Mouse (Mus musculus): ENCODE measurements around the gene Pdgfra. TPM values are rescaled to one million over a fixed set of nuclear protein-coding genes. Genes with fewer than 3 reads are reported as not detected.
A peak's percentile ranks its signal among the peaks of the same experiment; 100 is the strongest.

Pdgfra gene
- polyA plus RNA-seq (2015; fragmentation: Nextera tagmentation; extraction: Ambion mirVana) = 64.9 and 65.0 TPM in 2 replicates

DNA sequence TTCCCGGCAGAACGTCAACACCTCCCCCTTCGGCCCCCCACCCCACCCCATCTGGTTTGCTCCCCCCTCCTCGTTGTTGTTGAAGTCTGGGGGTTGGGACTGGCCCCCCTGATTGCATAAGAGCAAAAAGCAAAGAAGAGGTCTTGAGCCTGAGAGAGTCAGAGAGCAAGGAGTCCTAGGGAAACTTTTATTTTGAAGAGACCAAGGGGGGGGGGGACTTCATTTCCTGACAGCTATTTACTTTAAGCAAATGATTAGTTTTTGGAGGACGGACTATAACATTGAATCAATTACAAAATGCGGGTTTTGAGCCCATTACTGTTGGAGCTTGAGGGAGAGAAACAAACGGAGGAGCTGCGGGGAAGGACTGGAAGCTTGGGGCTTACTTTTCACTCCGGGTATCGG, at the start of gene Pdgfra:
Gene Pdgfra, plus strand, starts transcription at position 272 of the 405 bp plus-strand sequence.
- Histone ChIP-seq H3K27ac (replicated peaks) (peak within 1 kb of the TSS; percentile 98), H3K27me3 (peaks cover 38% of the 10 kb centered on the region), H3K4me3 (replicated peaks) (peak within 1 kb of the TSS; percentile 66), H3K9ac (peak within 1 kb of the TSS; percentile 82), H3K4me2 (replicated peaks) (peak within 1 kb of the TSS; percentile 52), H3K4me1 (peaks cover 40% of the 10 kb centered on the region), H3K36me3 (no peaks in the 10 kb centered on the region), H3K9me3 (replicated peaks) (no peaks in the 10 kb centered on the region)
- 0 out of 2 replicates have a peak, but pooled peaks have one; percentile 30 for ATAC-seq (ENCODE audit: insufficient number of reproducible peaks, low FRiP score, low TSS enrichment, low read depth)
- WGBS = under 1% methylated on average over 10 of the region's 10 CpGs

DNA sequence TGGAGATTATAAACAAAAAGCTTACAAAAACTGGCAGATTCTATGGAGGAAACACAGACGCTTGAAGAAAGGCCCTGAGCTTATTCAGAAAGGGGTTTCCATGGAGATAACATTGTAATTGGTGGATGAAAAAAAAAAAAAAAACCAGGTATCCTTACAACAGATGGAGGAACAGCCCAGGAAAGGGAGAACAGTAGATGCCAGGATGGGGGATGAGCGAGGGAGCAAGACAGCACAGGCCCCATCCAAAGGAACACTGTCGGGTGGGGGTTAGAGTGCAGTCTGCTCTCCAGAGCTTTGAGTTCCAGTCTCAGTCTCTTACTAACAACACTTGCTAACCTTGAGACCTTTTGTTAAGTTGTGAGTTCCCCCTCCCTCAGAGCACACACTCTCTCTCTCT, 45.6 kb upstream of the Pdgfra start:
- H3K27me3 ChIP-seq = no peaks in the 10 kb centered on the region
- H3K9me3 ChIP-seq (replicated peaks) = no peaks in the 10 kb centered on the region
- H3K4me1 ChIP-seq = no peaks in the 10 kb centered on the region
- ATAC-seq (ENCODE audit: insufficient number of reproducible peaks, low FRiP score, low TSS enrichment, low read depth) = no peak
- H3K27ac ChIP-seq (replicated peaks) = no peak overlapping the region
- 70% methylated on average over 3 of the region's 3 CpGs for WGBS
- no peaks in the 10 kb centered on the region for H3K36me3 ChIP-seq
- no peak overlapping the region for H3K4me2 ChIP-seq (replicated peaks)
- no peak overlapping the region for H3K4me3 ChIP-seq (replicated peaks)
- no peak overlapping the region for H3K9ac ChIP-seq

DNA sequence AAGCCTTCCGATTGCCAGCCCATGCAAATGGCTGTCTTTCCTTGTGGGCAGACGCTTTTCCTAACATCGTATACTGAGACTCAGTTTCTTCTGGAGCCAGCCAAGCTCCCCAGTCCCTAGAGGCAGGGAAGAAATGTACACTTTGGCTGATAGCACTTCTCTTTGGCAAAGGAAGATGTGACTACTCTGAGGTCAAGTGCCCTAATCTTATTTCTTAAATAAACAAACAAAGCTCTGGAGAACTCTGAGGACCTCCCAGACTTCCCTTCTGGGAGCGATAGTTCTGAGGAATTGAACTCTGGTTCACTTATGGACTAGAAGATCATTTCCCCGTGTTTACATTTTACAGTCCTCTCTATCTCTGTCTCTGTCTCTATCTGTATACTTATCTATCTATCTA, 42.7 kb upstream of the Pdgfra start:
- WGBS = 35% methylated on average over 5 of the region's 5 CpGs
- Histone ChIP-seq H3K4me3 (replicated peaks) (no peak overlapping the region), H3K9ac (no peak overlapping the region), H3K27ac (replicated peaks) (no peak overlapping the region), H3K4me1 (no peaks in the 10 kb centered on the region), H3K4me2 (replicated peaks) (no peak overlapping the region), H3K9me3 (replicated peaks) (no peaks in the 10 kb centered on the region), H3K36me3 (no peaks in the 10 kb centered on the region), H3K27me3 (no peaks in the 10 kb centered on the region)
- no peak for ATAC-seq (ENCODE audit: insufficient number of reproducible peaks, low FRiP score, low TSS enrichment, low read depth)

DNA sequence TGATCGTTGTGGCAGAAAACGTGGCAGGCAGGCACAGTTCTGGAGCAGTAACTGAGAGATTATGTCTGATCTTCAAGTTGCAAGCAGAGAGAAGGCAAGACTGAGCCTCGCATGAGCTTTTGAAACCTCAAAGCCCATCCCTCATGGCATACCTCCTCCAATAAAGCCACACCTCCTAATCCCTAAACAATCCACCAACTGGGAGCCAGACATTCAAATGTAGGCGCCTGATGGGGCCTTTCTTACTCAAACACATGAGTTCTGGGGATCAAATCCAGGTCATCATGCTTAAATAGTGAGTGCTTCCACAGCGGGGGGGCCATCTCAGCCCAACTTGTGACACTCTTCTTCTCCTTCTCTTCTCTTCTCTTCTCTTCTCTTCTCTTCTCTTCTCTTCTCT, 40.3 kb upstream of the Pdgfra start:
- Histone ChIP-seq H3K9ac (no peak overlapping the region), H3K4me3 (replicated peaks) (no peak overlapping the region), H3K4me2 (replicated peaks) (no peak overlapping the region), H3K4me1 (no peaks in the 10 kb centered on the region), H3K27ac (replicated peaks) (no peak overlapping the region), H3K36me3 (no peaks in the 10 kb centered on the region), H3K9me3 (replicated peaks) (no peaks in the 10 kb centered on the region), H3K27me3 (no peaks in the 10 kb centered on the region)
- WGBS = 64% methylated on average over 5 of the region's 5 CpGs
- ATAC-seq (ENCODE audit: insufficient number of reproducible peaks, low FRiP score, low TSS enrichment, low read depth) = no peak

DNA sequence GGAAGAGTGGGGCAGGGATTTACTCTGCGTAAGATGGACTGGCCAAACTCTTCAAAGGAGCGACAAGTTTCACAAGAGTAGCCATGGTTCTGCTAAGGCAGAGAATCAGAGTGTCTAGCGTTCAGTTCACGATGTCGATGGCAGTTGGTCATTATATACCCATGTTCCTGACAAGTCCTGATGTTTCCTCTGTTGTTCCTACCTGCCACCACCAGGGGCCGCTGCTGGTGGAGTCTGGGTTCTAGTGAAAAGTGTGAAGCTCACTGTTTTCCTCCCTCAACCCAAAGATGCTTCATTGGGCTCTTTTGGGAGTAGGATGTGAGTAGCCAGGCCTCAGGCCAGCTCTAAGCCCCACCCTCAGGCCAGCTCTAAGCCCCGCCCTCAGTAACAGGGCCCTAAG, 33.3 kb upstream of the Pdgfra start:
- Histone ChIP-seq H3K4me2 (replicated peaks) (no peak overlapping the region), H3K36me3 (no peaks in the 10 kb centered on the region), H3K9me3 (replicated peaks) (no peaks in the 10 kb centered on the region), H3K27me3 (no peaks in the 10 kb centered on the region), H3K4me3 (replicated peaks) (no peak overlapping the region), H3K9ac (no peak overlapping the region), H3K4me1 (peaks cover 4% of the 10 kb centered on the region; the same call in 1 of the 2 replicates), H3K27ac (replicated peaks) (no peak overlapping the region)
- ATAC-seq (ENCODE audit: insufficient number of reproducible peaks, low FRiP score, low TSS enrichment, low read depth) = no peak
- 65% methylated on average over 7 of the region's 7 CpGs for WGBS

DNA sequence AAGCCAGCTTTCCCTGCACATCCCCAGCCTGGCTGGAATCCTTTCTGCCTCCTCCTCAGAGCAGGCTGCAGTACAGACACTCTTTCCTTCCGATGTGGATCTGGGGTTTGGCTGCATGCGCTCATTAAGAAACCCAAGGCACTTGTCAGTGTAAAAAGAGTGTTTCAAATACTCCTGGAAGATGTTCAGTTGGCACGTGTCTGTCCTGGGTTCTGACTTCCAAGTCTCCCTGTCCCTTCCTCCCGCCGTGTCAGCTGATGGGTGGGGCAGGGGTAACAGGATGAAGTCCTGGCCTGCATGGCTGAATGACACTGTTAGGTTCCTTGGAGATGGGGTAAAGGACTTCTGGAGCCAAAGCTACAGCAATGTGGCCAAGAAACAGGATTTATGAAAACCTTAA, 30.4 kb upstream of the Pdgfra start:
- Histone ChIP-seq H3K4me2 (replicated peaks) (no peak overlapping the region), H3K4me1 (peaks cover 4% of the 10 kb centered on the region; the same call in 1 of the 2 replicates), H3K27me3 (no peaks in the 10 kb centered on the region), H3K4me3 (replicated peaks) (no peak overlapping the region), H3K9ac (no peak overlapping the region), H3K36me3 (no peaks in the 10 kb centered on the region), H3K9me3 (replicated peaks) (no peaks in the 10 kb centered on the region), H3K27ac (replicated peaks) (no peak overlapping the region)
- WGBS = 29% methylated on average over 5 of the region's 5 CpGs
- ATAC-seq (ENCODE audit: insufficient number of reproducible peaks, low FRiP score, low TSS enrichment, low read depth) = no peak

DNA sequence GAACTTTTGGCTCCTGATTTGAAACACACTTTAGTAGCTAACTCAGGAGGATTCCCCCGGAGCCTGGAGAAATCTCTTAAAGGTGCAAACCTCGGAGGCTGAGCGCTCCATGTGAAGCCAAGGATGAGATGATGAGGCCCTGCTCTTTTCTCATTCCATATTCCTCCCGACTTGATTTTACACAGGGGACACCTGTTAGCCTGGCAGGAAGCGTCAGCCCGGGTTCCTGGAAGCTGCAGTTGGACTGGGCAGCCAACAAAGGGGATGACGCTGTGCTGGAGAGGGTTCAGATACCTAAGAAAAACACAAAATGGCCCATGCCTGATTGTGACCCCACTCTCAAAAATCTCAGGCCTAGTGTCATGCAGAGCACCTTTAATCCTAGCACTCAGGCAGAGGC, 17.4 kb upstream of the Pdgfra start:
- H3K36me3 ChIP-seq = no peaks in the 10 kb centered on the region
- ATAC-seq (ENCODE audit: insufficient number of reproducible peaks, low FRiP score, low TSS enrichment, low read depth) = no peak
- H3K9ac ChIP-seq = no peak overlapping the region
- 72% methylated on average over 7 of the region's 7 CpGs for WGBS
- no peaks in the 10 kb centered on the region for H3K4me1 ChIP-seq
- H3K27me3 ChIP-seq = no peaks in the 10 kb centered on the region
- H3K4me2 ChIP-seq (replicated peaks) = no peak overlapping the region
- no peak overlapping the region for H3K27ac ChIP-seq (replicated peaks)
- no peaks in the 10 kb centered on the region for H3K9me3 ChIP-seq (replicated peaks)
- H3K4me3 ChIP-seq (replicated peaks) = no peak overlapping the region

DNA sequence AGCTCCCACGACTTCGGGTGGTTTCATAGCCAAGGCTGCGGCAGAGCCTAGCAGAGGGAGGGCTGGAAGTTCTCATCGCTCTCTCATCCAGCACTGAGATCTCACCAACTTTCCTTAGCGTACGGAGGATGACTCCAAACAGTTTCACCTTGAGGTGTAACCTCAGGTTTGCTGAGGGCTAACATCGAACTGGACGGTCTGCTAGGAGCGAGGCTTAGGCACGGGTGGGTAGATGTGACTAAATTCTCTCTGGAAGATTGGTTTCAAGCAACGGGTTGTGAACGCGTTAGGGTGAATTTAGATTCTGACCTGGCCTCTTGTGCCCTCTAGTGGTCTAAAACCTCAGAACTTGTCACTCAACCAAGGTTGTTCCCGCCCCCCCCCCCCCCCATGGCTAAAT, 9.0 kb upstream of the Pdgfra start:
- 3% methylated on average over 14 of the region's 14 CpGs for WGBS
- peak; percentile 63; the same call in 1 of the 2 replicates for ATAC-seq (ENCODE audit: insufficient number of reproducible peaks, low FRiP score, low TSS enrichment, low read depth)
- peaks cover 13% of the 10 kb centered on the region; the same call in 1 of the 2 replicates for H3K27me3 ChIP-seq
- H3K4me1 ChIP-seq = peaks cover 10% of the 10 kb centered on the region
- H3K4me3 ChIP-seq (replicated peaks) = peak overlapping the region; percentile 37
- H3K4me2 ChIP-seq (replicated peaks) = peak overlapping the region; percentile 60
- peak overlapping the region; percentile 21; the same call in 1 of the 2 replicates for H3K9ac ChIP-seq
- H3K9me3 ChIP-seq (replicated peaks) = no peaks in the 10 kb centered on the region
- no peaks in the 10 kb centered on the region for H3K36me3 ChIP-seq
- H3K27ac ChIP-seq (replicated peaks) = no peak overlapping the region

DNA sequence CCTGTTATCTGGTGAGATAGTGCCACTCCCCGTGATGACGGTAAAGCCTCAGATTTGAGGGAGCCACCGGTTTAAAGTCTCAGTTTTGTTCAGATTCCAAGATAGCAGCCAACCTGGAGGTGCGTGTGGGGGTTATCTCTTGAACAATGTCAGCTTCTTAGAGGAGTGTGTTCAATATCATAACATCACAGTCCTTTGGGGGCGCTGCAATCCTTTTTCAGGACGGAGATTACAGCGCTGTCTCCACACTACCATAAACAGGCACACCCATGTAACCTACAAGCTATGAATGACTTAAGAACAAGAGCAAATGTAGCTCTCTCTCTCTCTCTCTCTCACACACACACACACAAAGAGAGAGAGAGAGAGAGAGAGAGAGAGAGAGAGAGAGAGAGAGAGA, 8.3 kb upstream of the Pdgfra start:
- Histone ChIP-seq H3K9me3 (replicated peaks) (no peaks in the 10 kb centered on the region), H3K4me1 (peaks cover 17% of the 10 kb centered on the region), H3K27me3 (peaks cover 18% of the 10 kb centered on the region), H3K9ac (no peak overlapping the region), H3K36me3 (no peaks in the 10 kb centered on the region), H3K4me2 (replicated peaks) (peak overlapping the region; percentile 60; the same call in 1 of the 2 replicates), H3K27ac (replicated peaks) (no peak overlapping the region), H3K4me3 (replicated peaks) (no peak overlapping the region)
- no peak for ATAC-seq (ENCODE audit: insufficient number of reproducible peaks, low FRiP score, low TSS enrichment, low read depth)
- 45% methylated on average over 7 of the region's 7 CpGs for WGBS

DNA sequence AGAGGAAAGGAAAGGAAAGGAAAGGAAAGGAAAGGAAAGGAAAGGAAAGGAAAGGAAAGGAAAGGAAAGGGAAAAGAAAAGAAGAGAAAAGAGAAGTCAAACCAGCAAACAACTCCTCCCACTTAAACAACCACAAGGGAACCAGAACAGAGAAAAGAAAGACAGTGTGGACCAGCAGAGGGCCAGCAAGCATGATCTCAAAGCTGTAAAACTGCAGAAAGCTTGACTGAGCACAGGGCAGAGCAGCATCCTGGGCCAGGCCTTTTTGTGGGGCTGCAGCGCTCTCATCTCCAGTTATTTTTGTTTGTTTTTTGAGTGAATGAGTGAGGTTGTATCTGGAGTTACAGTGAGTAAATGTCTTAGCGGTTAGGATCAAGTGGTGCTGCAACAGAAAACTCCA, 6.8 kb upstream of the Pdgfra start:
- WGBS = 72% methylated on average over 2 of the region's 2 CpGs
- H3K27ac ChIP-seq (replicated peaks) = no peak overlapping the region
- peaks cover 25% of the 10 kb centered on the region for H3K27me3 ChIP-seq
- H3K4me1 ChIP-seq = peaks cover 32% of the 10 kb centered on the region
- no peak overlapping the region for H3K9ac ChIP-seq
- H3K4me3 ChIP-seq (replicated peaks) = no peak overlapping the region
- no peak overlapping the region for H3K4me2 ChIP-seq (replicated peaks)
- H3K36me3 ChIP-seq = no peaks in the 10 kb centered on the region
- H3K9me3 ChIP-seq (replicated peaks) = no peaks in the 10 kb centered on the region
- no peak for ATAC-seq (ENCODE audit: insufficient number of reproducible peaks, low FRiP score, low TSS enrichment, low read depth)

DNA sequence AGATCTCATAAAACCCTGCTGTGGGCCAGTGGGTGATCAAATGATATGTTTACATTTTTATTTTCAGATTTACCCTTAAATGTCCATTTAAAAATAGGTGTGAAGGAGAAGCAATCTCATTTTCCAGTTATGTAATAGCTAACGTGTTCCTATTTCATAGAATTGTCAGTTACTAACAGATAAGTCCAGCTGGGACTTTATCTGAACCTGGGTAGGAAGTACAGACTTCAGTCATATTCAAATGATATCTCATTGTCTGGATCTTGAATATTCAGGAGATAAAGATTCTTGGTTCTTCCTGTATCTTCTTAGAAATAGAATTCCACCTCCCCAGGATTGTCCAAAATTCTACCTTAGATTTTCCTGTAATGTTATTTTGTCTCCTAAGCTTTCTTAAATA, 5.6 kb upstream of the Pdgfra start:
- Histone ChIP-seq H3K9me3 (replicated peaks) (no peaks in the 10 kb centered on the region), H3K27me3 (peaks cover 33% of the 10 kb centered on the region), H3K9ac (no peak overlapping the region), H3K27ac (replicated peaks) (no peak overlapping the region), H3K4me3 (replicated peaks) (no peak overlapping the region), H3K36me3 (no peaks in the 10 kb centered on the region), H3K4me1 (peaks cover 38% of the 10 kb centered on the region), H3K4me2 (replicated peaks) (no peak overlapping the region)
- no peak for ATAC-seq (ENCODE audit: insufficient number of reproducible peaks, low FRiP score, low TSS enrichment, low read depth)
- WGBS = 72% methylated on average over 1 of the region's 1 CpGs

DNA sequence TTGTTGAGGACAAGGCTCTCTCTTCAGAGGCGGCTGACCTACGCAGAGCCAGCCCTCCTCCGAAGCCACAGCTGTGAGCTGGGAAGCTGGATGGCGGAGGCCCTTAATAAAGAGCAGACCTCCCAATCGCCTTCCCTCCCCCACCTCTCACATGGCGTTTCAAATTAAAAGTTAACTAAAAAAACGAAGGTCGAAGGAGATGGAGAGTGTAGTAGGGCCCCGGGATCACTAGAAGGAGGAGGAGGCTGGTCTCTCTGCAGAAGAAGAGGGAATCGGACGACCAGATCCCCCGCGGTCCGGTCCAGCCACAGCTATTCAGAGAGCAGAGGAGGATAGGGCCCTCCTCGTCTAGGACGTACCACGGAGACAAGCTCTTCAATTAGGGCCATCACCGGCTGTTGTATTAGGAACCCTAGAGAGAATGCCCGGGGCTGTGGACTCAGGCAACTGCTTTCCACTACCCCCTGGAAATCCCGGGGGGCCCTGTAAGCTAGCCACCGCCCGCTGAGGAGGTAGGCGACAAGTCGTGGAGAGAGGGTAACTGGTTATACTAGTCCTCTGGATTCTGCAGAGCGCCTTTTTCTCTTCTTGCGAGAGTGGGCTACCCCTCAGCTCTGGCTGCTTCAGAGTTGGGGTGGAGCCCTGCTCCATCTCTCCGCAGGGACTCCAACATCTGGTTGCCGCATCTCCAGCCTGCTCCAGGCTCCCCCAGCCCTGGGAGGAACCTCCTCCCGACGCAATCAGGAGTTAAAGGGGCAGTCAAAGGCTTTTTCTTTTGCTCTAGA, 3.6 kb upstream of the Pdgfra start:
- Histone ChIP-seq H3K36me3 (no peaks in the 10 kb centered on the region), H3K4me2 (replicated peaks) (peak overlapping the region; percentile 52), H3K4me3 (replicated peaks) (peak overlapping the region; percentile 66), H3K27ac (replicated peaks) (peak overlapping the region; percentile 98), H3K4me1 (peaks cover 35% of the 10 kb centered on the region), H3K9ac (peak overlapping the region; percentile 31), H3K9me3 (replicated peaks) (no peaks in the 10 kb centered on the region), H3K27me3 (peaks cover 42% of the 10 kb centered on the region)
- 1% methylated on average over 30 of the region's 30 CpGs for WGBS
- peak; percentile 36; the same call in 1 of the 2 replicates for ATAC-seq (ENCODE audit: insufficient number of reproducible peaks, low FRiP score, low TSS enrichment, low read depth)

All from embryonic facial prominence, embryonic 15.5 days (tissue).